Mouse (Mus musculus) lung, postnatal 4 days (tissue): Measurements from ENCODE around the gene Vwa3b.
"Not testable (repeated sequence)": the region's sequence is repeated elsewhere in the genome, so short reads cannot be mapped to it uniquely, and the experiment has no call there.

Source experiments
- DNase-seq, 2 experiments: peaks; one replicate each; pipeline ENCODE4 v3.0.0; 2021

Gene Vwa3b

DNA sequence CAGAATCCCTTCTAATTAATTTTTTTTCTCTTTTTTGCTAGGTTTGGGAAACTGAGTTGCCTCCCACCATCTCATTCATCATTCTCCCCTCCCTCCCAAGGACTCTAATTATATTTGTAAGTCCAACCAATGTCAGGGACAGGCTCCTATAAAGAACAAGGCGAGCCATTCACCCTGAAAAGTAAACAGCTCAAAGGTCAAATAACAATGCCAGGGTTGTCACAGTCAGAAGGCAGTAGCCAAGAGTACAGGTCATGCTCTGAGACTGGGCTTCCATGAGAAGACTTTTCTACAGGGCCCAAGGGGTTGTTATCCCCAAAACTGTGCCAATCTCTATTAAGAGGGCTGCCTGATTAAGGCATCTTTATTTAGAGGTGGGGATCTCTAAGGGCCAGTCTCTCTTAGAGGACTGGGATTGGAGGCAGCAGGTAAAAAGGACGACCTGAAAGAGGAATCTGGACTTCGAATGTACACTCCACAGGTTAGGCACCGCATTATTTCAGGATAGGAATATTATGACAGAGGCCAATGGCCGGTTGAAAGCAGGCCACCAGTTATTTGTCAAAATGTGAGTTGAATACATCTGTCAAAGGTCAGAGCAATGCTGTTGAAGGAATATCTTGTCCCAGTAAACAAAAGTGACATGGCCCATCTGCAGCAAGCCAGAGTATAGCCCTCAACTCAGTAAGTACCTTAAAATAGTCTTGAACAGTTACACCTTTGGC is at the start of gene Vwa3b:
Vwa3b (plus strand) TSS at position 635 of the 725 bp plus-strand sequence.
- no peak for DNase-seq

- DNase-seq, result no peak
Observed at GRCm38 (mm10) chr1:36976770-36977169, 49.6 kb upstream of the Vwa3b start.

GRCm38 (mm10) chr1:36982191-36982961 is 44.0 kb upstream of the Vwa3b start:
- DNase-seq, result no peak

- no peak for DNase-seq
Observed at GRCm38 (mm10) chr1:36983754-36984153, 42.6 kb upstream of the Vwa3b start.

DNA sequence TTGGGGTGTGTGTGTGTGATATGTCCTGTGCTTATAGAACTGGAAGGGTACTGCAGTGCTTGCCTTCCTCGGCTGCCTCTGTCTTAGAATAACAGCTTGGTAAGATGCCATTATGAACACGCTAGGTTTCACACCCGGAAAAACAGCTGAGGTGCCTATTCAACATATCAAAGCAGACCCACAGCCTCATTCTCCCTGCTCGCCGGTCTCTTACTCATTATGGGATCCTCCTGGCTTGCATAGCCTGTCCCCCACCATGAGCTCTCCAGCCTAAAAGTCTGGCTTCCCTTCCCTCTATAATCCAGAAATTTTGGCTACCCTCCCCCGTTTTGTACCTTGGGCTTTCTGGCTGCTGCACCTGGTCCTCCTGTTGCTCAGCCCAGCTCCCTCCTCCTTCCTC is 42.0 kb upstream of the Vwa3b start:
- no peak for DNase-seq

DNA sequence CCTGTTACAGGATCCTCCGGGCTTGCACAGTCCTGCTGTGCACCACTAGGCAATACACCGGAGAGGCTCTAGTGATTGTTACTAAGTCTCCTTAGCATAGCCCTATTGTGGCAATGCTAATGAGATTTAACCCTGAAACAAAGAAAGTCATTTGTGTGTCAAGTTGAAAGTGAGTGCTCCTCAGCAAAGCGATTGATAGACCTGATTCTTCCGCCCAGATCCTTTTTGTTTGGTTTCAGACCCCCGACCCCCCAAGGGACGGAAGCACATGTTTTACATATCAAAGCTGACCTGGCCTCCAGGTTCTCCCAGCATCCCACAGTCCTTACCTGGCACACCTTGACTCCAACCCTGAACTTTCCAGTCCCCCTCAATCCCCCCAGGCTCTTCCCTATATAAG is 40.5 kb upstream of the Vwa3b start:
- no peak for DNase-seq

DNA sequence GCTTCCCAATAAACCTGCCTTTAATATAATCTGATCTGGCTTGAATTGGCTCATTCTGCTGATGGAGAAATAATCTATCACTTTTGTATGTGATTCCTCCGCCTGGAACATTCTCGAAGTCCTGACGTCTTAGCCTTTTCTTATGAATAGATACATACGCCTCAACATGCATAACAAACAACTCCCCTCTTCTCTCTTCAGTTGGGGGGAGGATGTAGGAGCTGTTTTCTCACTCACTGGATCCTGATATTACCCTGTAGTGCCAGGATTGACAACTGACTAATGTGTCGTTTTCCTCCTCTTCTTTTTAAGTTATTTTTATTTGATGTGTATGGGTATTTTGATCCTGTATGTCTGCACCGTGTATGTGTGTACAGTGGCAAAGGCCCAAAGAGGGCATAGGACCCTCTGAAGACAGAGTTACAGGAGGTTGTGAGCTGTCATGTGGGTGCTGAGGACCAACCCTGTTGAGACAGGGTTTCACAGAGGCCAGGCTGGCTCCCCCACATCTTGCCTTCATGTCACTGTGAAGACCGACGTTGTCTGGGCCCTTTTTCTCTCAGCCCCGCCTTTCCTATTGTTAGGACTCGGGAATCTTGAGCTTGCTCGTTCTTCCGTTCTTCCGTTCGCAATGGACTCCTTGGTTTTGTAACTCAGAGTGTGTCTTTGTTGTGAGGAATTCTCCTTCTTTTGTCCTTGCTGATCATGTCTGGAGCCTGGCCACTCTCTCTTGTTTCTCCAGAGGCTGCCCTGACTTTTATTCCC is 39.8 kb upstream of the Vwa3b start:
- no peak for DNase-seq

- no peak for DNase-seq
Observed at GRCm38 (mm10) chr1:36987172-36988148, 38.9 kb upstream of the Vwa3b start.

DNA sequence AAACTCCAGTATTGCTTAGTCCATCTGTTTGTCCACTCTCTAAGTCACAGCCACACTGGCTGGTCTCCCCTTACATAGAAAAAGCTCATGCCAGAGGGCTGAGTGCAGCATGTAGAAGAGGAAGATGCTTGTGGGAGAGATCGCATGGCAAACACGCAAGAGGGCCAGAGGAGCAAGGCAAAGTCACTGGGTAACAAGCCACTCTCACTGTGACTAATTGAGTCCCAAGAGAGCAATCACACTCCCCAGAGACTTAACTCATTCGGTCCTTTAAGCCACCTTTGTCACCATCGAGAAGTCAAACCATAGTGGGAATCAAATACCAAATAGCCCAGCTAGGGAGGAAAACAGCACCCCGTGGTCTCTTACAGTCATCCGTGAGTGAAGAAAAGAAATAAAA is 38.2 kb upstream of the Vwa3b start:
- no peak for DNase-seq

DNA sequence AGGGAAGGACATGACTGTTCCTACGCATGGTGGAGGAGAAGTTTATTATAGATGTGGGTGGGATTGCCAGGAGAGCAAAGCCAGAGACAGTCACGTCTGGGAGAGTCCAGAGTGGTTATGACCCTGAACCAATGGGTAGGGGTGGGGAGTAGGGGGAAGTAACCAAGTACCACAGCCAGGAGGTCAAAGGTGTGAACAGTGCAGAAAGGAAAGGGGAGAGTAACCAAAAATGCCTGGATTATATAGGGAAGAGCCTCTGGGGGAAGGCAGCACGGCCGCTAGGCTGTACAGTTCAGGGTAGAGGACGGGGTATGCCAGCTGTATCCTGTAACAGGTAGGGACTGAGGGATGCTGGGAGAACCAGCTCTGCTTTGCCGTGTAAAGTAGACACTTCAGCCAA is 37.8 kb upstream of the Vwa3b start:
- DNase-seq, result no peak

- no peak for DNase-seq
Observed at GRCm38 (mm10) chr1:36994296-36994695, 32.1 kb upstream of the Vwa3b start.

DNA sequence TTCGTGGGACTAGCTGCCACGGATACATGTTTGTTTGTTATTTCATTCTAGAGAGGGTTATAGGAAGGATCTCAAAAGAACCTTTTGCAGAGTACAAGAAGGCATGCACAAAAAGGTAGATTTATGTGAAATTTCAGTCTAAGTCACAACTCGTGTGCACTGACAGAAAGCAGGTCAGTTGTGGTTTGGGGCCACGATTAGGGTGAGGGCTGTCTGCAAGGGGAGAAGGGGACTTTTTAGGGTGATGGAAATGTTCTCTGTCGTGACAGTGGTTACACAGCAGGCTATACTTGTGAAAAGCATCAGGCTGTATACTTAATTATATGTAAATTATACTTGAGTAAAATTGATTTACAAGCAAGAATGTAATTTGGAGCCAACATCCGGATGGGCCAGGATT is 30.6 kb upstream of the Vwa3b start:
- no peak for DNase-seq

DNA sequence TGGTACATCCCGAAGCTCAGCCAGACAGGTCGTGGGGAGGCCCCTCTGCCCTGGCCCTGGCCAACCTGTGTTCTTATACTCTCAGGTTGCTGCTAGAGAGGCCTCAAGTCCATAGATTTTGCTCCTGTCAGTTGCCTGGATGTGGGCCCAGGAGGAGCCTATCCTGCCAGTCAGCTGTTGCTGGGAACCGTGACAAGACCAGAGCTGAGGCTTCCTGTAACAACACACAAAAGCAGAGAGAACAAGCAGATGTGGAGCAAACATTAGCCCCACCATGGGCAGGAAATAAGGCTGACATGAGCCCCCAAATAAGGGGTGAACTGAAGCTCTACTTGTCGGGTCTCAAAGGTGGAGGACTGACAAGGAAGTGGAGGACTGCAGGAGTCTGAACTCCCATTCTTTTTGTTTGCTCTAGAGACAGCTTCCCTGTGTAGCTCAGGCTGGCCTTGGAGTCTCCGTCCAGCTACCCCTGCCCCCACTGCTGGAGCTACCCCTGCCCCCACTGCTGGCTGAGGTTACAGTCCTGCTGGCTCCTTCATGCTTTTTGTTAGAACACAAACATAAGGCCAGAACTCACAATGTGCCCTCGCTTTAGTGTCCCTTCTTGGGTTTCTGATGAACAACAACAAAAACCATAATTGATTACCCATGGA is 29.7 kb upstream of the Vwa3b start:
- peak; percentile 34 to 52 for DNase-seq

DNA sequence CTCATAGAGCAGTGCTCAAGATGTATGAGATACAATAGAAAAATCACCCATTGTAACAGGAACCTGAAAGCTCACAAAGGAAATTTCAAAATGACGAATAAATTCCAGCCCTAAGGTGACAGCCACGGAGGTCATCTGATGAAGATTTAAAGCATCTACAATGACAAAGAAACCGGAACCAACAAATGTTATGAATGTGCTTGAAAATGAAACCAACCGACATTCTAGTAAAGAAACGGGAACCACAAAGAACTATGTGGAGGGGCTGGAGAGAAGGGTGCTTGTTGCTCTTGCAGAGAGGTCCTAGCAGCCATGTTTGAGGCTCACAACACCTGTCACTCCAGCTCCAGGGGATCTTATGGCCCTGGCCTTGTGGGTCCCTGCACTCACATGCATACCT is 26.1 kb upstream of the Vwa3b start:
- no peak for DNase-seq

DNA sequence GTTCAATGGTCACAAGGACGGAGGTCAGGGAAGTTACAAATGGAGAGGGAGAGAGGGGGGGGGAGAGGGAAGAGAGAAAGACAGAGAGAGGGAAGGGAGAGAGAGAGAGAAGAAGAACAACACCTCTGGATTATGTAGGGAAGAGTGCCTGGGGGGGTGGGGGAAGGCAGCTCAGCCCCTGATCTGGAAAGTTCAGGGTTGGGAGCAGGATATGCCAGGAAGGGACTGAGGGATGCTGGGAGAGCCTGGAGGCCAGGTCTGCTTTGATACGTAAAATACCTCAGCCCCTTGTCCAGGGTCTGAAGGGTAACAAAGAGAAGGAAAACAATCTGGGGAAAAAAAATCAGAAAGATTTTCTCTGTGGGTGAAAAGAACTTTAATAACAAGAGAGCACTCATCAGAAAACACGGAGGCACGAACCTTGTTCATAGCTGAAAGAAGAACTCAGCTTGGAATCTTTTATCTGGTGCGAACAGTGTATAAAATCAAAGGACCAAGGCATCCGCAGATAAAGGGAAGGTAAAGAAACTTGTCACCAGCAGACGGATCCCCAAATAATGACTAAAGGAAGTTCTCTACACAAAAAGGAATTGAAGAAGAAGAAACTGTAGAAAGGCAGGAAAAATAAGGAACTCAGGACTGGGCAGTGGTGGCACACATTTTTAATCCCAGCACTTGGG is 24.6 kb upstream of the Vwa3b start:
- DNase-seq, result no peak

GRCm38 (mm10) chr1:37002316-37003008 is 23.9 kb upstream of the Vwa3b start:
- no peak for DNase-seq

DNA sequence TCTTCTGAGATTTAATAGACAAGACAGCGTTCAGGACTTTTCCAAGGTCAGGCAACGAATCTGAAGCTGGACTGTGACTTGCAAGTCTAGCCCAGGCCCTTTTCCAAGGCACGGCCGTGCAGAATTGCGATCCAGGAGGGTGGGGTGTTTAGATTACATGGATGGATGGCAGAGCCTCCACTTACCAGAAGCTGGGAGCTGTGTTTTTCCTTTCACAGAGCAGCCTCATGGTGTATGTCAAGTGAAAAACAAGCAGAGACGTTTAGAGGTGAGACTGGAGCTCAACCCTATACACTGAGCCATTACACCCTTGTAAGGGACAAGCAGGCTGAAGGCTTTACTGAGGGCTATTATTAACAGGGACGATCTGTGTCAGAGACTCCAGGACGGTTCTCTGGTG is 21.9 kb upstream of the Vwa3b start:
- no peak for DNase-seq

DNA sequence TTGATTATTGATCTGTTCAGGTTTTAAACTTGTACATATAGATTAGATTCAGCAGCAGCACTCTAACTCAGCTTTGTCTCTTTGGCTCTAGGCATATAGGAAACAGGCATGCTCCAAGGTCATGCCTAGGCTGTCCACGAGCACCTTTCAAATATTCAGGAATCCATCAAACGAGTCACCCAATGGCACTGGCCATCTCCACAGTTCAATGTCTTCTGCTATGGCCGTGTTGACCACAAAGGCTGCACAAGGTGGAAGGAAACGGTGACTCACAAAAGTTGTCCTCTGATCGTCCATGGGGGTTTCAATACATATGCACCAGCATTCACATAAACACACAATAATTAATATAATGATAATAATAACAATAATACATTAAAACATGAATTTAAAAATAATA is 21.4 kb upstream of the Vwa3b start:
- DNase-seq, result no peak

- not testable (repeated sequence) for DNase-seq
Observed at GRCm38 (mm10) chr1:37006529-37006928, 19.9 kb upstream of the Vwa3b start.

GRCm38 (mm10) chr1:37009880-37010279 is 16.5 kb upstream of the Vwa3b start:
- DNase-seq, result no peak
